In the genomic region with DNA sequence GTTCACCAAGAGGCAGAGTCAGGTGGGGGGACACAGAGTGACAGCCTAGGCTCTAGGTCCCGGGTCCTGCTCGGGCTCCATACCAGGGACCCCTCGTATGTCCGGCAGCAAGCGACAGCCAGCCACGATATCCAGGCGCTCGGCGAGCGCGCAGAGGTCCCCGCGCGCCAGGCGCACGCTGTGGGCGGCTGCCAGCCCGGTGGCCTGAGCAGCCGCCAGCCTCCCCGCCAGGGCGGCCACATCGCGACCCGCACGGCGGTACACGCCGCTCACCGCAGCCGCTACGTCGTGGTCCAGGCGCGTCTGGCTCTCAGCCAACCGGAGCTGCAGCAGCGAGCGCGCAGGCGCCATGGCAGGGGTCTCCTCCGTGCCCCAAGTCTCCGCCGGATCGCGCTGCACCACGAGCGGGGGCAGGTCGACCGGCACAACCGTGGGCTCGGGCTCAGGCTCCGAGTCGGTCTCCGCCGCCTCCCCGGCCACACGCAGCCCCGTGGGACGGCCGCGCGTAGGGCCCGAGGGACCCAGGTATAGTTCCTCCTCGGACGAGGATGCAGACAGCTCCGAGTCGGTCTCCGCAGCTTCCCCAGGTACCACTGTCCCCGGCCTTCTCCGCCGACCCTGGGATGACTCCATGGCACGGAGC, we compare ENCODE assay signal across 8 mouse cellular contexts. TPM values are rescaled to one million over a fixed set of nuclear protein-coding genes. Genes with fewer than 3 reads are reported as not detected.
DNase-seq lines count a peak whose midpoint lies in the region; ATAC-seq and TF ChIP-seq lines count a peak whose summit lies in the region.

No protein-coding gene starts in this region.

- WGBS in hindbrain, embryonic 10.5 days, result under 1% methylated on average over 71 of the region's 71 CpGs
- 1% methylated on average over 67 of the region's 71 CpGs for WGBS in liver, embryonic 14.5 days (ENCODE audit: insufficient replicate concordance)
- under 1% methylated on average over 71 of the region's 71 CpGs for WGBS in neural tube, embryonic 15.5 days

- H3K4me3 ChIP-seq in ES-Bruce4 (ENCODE audit: low read depth, low read length), result peak overlapping the region; percentile 86
- peak overlapping the region; percentile 87 for H3K4me3 ChIP-seq in hindbrain, embryonic 10.5 days
- peak overlapping the region; percentile 76 to 98 for H3K4me3 ChIP-seq in liver, embryonic 14.5 days (ENCODE audit: insufficient read depth in 1 of 2, low read depth in 2 of 2, low read length in 2 of 2)
- peak overlapping the region; percentile 70 for H3K4me3 ChIP-seq in neural tube, embryonic 15.5 days (replicated peaks)

- no peak for TF ChIP-seq CTCF in ES-Bruce4 (IDR thresholded peaks at IDR 0.05; ENCODE audit: low read depth, low read length)
- no peak for TF ChIP-seq CTCF in liver, embryonic 14.5 days (IDR thresholded peaks at IDR 0.05; ENCODE audit: low read depth)

- H3K9me3 ChIP-seq in ES-Bruce4 (replicated peaks; ENCODE audit: control insufficient read depth, insufficient read depth, low read length, poor library complexity, severe bottlenecking), result no peaks in the 10 kb centered on the region
- no peaks in the 10 kb centered on the region for H3K9me3 ChIP-seq in hindbrain, embryonic 10.5 days
- no peaks in the 10 kb centered on the region for H3K9me3 ChIP-seq in liver, embryonic 14.5 days (ENCODE audit: control insufficient read depth, low read length)
- no peaks in the 10 kb centered on the region for H3K9me3 ChIP-seq in neural tube, embryonic 15.5 days (replicated peaks)

- TF ChIP-seq POLR2A in ES-Bruce4 (IDR thresholded peaks at IDR 0.05; ENCODE audit: insufficient read depth, low read length), result no peak

- peak overlapping the region; percentile 71 for H3K9ac ChIP-seq in ES-Bruce4 (ENCODE audit: low read depth, poor library complexity, severe bottlenecking)
- peak overlapping the region; percentile 71 for H3K9ac ChIP-seq in liver, embryonic 14.5 days (replicated peaks)
- peak overlapping the region; percentile 81 for H3K9ac ChIP-seq in neural tube, embryonic 15.5 days (replicated peaks)

- H3K27me3 ChIP-seq in ES-Bruce4 (ENCODE audit: control insufficient read depth, insufficient read depth, low read length, poor library complexity, severe bottlenecking), result no peaks in the 10 kb centered on the region
- H3K27me3 ChIP-seq in hindbrain, embryonic 10.5 days (ENCODE audit: insufficient read depth, poor library complexity, severe bottlenecking), result no peaks in the 10 kb centered on the region
- H3K27me3 ChIP-seq in liver, embryonic 14.5 days (ENCODE audit: control insufficient read depth, insufficient read depth, low read length), result no peaks in the 10 kb centered on the region
- no peaks in the 10 kb centered on the region for H3K27me3 ChIP-seq in neural tube, embryonic 15.5 days (replicated peaks)

- no peak for ATAC-seq in liver, embryonic 14.5 days (ENCODE audit: insufficient read depth)
- ATAC-seq in neural tube, embryonic 15.5 days (ENCODE audit: low FRiP score), result peak; percentile 32

- H3K36me3 ChIP-seq in ES-Bruce4 (ENCODE audit: control insufficient read depth, insufficient read depth, low read length, poor library complexity, severe bottlenecking), result no peaks in the 10 kb centered on the region
- no peaks in the 10 kb centered on the region for H3K36me3 ChIP-seq in hindbrain, embryonic 10.5 days
- no peaks in the 10 kb centered on the region for H3K36me3 ChIP-seq in liver, embryonic 14.5 days (replicated peaks; ENCODE audit: control insufficient read depth, insufficient read depth, low read depth)
- no peaks in the 10 kb centered on the region for H3K36me3 ChIP-seq in neural tube, embryonic 15.5 days

- H3K4me2 ChIP-seq in liver, embryonic 14.5 days (ENCODE audit: low read depth), result peak overlapping the region; percentile 78
- peak overlapping the region; percentile 85 for H3K4me2 ChIP-seq in neural tube, embryonic 15.5 days

- peak; percentile 45 for DNase-seq in cerebellum, adult 11 months
- no peak for DNase-seq in cerebellum, adult 9-11 months
- peak; percentile 88 for DNase-seq in embryo, embryonic 11 days
- peak; percentile 80 for DNase-seq in hindbrain, embryonic 10.5 days (ENCODE audit: low spot score)
- no peak for DNase-seq in liver, embryonic 14.5 days (ENCODE audit: low read depth in 3 of 3, low spot score in 3 of 3)
- peak; percentile 79 for DNase-seq in thymus, postnatal 4 days

- no peaks in the 10 kb centered on the region for H3K4me1 ChIP-seq in ES-Bruce4 (ENCODE audit: control insufficient read depth, insufficient read depth, low read length)
- H3K4me1 ChIP-seq in hindbrain, embryonic 10.5 days (replicated peaks), result peaks cover 43% of the 10 kb centered on the region
- H3K4me1 ChIP-seq in liver, embryonic 14.5 days (replicated peaks; ENCODE audit: control insufficient read depth in 2 of 2, insufficient read depth in 2 of 2, low read length in 1 of 2), result peaks cover 7 to 13% of the 10 kb centered on the region in 2 experiments
- peaks cover 22% of the 10 kb centered on the region for H3K4me1 ChIP-seq in neural tube, embryonic 15.5 days

- peak overlapping the region; percentile 24; the same call in 1 of the 2 replicates for H3K27ac ChIP-seq in ES-Bruce4 (ENCODE audit: insufficient read depth, low read length)
- peak overlapping the region; percentile 95 for H3K27ac ChIP-seq in hindbrain, embryonic 10.5 days
- H3K27ac ChIP-seq in liver, embryonic 14.5 days, result no peak overlapping the region
- peak overlapping the region; percentile 87 for H3K27ac ChIP-seq in neural tube, embryonic 15.5 days (replicated peaks)

- TF ChIP-seq EP300 in ES-Bruce4 (IDR thresholded peaks at IDR 0.05; ENCODE audit: insufficient read depth, low read depth, low read length), result no peak
- no peak for TF ChIP-seq EP300 in liver, embryonic 14.5 days (IDR thresholded peaks at IDR 0.05; ENCODE audit: low read depth)

RNA-seq across cellular contexts. Expression of a gene that starts 1.1 kb away (rescaled TPM):
- polyA plus RNA-seq in ES-Bruce4 (2011; ENCODE audit: insufficient read depth, insufficient read length, low read depth, missing spikeins), result 5.7 and 6.9 TPM in 2 replicates
- polyA plus RNA-seq in hindbrain, embryonic 10.5 days (2016; fragmentation: Nextera tagmentation; extraction: Ambion mirVana), result 2.4 and 3.8 TPM in 2 replicates
- polyA plus RNA-seq in liver, embryonic 14.5 days (2012; rRNA removed), result 2.0 and 2.7 TPM in 2 replicates
- polyA plus RNA-seq in liver, embryonic 14.5 days (2014; fragmentation: Nextera tagmentation; extraction: Ambion mirVana), result 0.39 and 0.56 TPM in 2 replicates
- 3.9 and 5.0 TPM in 2 replicates for polyA plus RNA-seq in neural tube, embryonic 15.5 days (2015; fragmentation: Nextera tagmentation; extraction: Ambion mirVana)

RNA-seq across cellular contexts. Expression of a gene that starts 1.1 kb away (rescaled TPM):
- 23.5 and 33.6 TPM in 2 replicates for polyA plus RNA-seq in ES-Bruce4 (2011; ENCODE audit: insufficient read depth, insufficient read length, low read depth, missing spikeins)
- 68.8 and 71.4 TPM in 2 replicates for polyA plus RNA-seq in hindbrain, embryonic 10.5 days (2016; fragmentation: Nextera tagmentation; extraction: Ambion mirVana)
- polyA plus RNA-seq in liver, embryonic 14.5 days (2012; rRNA removed), result 24.1 and 28.1 TPM in 2 replicates
- 40.0 and 40.2 TPM in 2 replicates for polyA plus RNA-seq in liver, embryonic 14.5 days (2014; fragmentation: Nextera tagmentation; extraction: Ambion mirVana)
- 39.2 and 58.6 TPM in 2 replicates for polyA plus RNA-seq in neural tube, embryonic 15.5 days (2015; fragmentation: Nextera tagmentation; extraction: Ambion mirVana)

RNA-seq across cellular contexts. Expression of a gene that starts 10.5 kb away (rescaled TPM):
- polyA plus RNA-seq in ES-Bruce4 (2011; ENCODE audit: insufficient read depth, insufficient read length, low read depth, missing spikeins), result 0.23 and 0.34 TPM in 2 replicates
- 0.09 and 0.10 TPM in 2 replicates for polyA plus RNA-seq in hindbrain, embryonic 10.5 days (2016; fragmentation: Nextera tagmentation; extraction: Ambion mirVana)
- 0.01 and 0.04 TPM in 2 replicates for polyA plus RNA-seq in liver, embryonic 14.5 days (2012; rRNA removed)
- not detected in 2 replicates for polyA plus RNA-seq in liver, embryonic 14.5 days (2014; fragmentation: Nextera tagmentation; extraction: Ambion mirVana)
- 1.2 and 1.5 TPM in 2 replicates for polyA plus RNA-seq in neural tube, embryonic 15.5 days (2015; fragmentation: Nextera tagmentation; extraction: Ambion mirVana)

RNA-seq across cellular contexts. Expression of a gene that starts 44.0 kb away (rescaled TPM):
- polyA plus RNA-seq in ES-Bruce4 (2011; ENCODE audit: insufficient read depth, insufficient read length, low read depth, missing spikeins), result 3.0 and 3.8 TPM in 2 replicates
- polyA plus RNA-seq in hindbrain, embryonic 10.5 days (2016; fragmentation: Nextera tagmentation; extraction: Ambion mirVana), result 0.39 and 0.80 TPM in 2 replicates
- 1.7 and 1.9 TPM in 2 replicates for polyA plus RNA-seq in liver, embryonic 14.5 days (2012; rRNA removed)
- 0.48 and 0.78 TPM in 2 replicates for polyA plus RNA-seq in liver, embryonic 14.5 days (2014; fragmentation: Nextera tagmentation; extraction: Ambion mirVana)
- polyA plus RNA-seq in neural tube, embryonic 15.5 days (2015; fragmentation: Nextera tagmentation; extraction: Ambion mirVana), result 1.5 and 1.8 TPM in 2 replicates

RNA-seq across cellular contexts. Expression of a gene that starts 48.5 kb away (rescaled TPM):
- 33.1 and 33.3 TPM in 2 replicates for polyA plus RNA-seq in ES-Bruce4 (2011; ENCODE audit: insufficient read depth, insufficient read length, low read depth, missing spikeins)
- polyA plus RNA-seq in hindbrain, embryonic 10.5 days (2016; fragmentation: Nextera tagmentation; extraction: Ambion mirVana), result 9.3 and 13.6 TPM in 2 replicates
- polyA plus RNA-seq in liver, embryonic 14.5 days (2012; rRNA removed), result 2.4 and 2.5 TPM in 2 replicates
- polyA plus RNA-seq in liver, embryonic 14.5 days (2014; fragmentation: Nextera tagmentation; extraction: Ambion mirVana), result 0.80 and 2.5 TPM in 2 replicates
- 15.4 and 16.5 TPM in 2 replicates for polyA plus RNA-seq in neural tube, embryonic 15.5 days (2015; fragmentation: Nextera tagmentation; extraction: Ambion mirVana)

Comparison
In these comparisons a context has a peak if more than half of its experiments do, and no peak if none do; other contexts are left out.
1. DNase-seq: peak in cerebellum, adult 11 months (single experiment), embryo, embryonic 11 days (single experiment), hindbrain, embryonic 10.5 days (single experiment) and thymus, postnatal 4 days (single experiment); none in cerebellum, adult 9-11 months (single experiment) and liver, embryonic 14.5 days (0 of 3).
2. Peak in every context shown above with its lines, with median percentiles within 50 percentile points of each other: H3K4me3 ChIP-seq and H3K9ac ChIP-seq.